Mouse (Mus musculus): ENCODE results near the gene Rab36. TPM values are rescaled to one million over a fixed set of nuclear protein-coding genes. Genes with fewer than 3 reads are reported as not detected.

Gene Rab36
- polyA plus RNA-seq (2014; fragmentation: Illumina TruSeq; extraction: RNeasy Lipid Tissue Mini Kit (QIAGEN cat#74804); ENCODE audit: low read depth, low replicate concordance) = 4.6 TPM

GRCm38 (mm10) chr10:75036883-75037379, at the start of gene Rab36:
TSS of gene Rab36 (plus strand) at chr10:75037058.

GRCm38 (mm10) chr10:75032395-75032794, 4.5 kb upstream of the Rab36 start, which contains the start of gene Rsph14:
TSS of gene Rsph14 (minus strand) at chr10:75032586.

GRCm38 (mm10) chr10:75060217-75060842, 23.5 kb downstream of the Rab36 start, which contains the start of gene Bcr:
TSS of gene Bcr (plus strand) at chr10:75060592.

Other genes with a start within 250 kb of the Rab36 start
- 0.63 TPM for gene Gnaz, start 69.9 kb upstream of the Rab36 start, polyA plus RNA-seq (2014; fragmentation: Illumina TruSeq; extraction: RNeasy Lipid Tissue Mini Kit (QIAGEN cat#74804); ENCODE audit: low read depth, low replicate concordance)
- 8.4 TPM for gene Rsph14, start 4.5 kb upstream of the Rab36 start, polyA plus RNA-seq (2014; fragmentation: Illumina TruSeq; extraction: RNeasy Lipid Tissue Mini Kit (QIAGEN cat#74804); ENCODE audit: low read depth, low replicate concordance)
- 13.4 TPM for gene Bcr, start 23.5 kb downstream of the Rab36 start, polyA plus RNA-seq (2014; fragmentation: Illumina TruSeq; extraction: RNeasy Lipid Tissue Mini Kit (QIAGEN cat#74804); ENCODE audit: low read depth, low replicate concordance)
- gene Specc1l, start 175.0 kb downstream of the Rab36 start, polyA plus RNA-seq (2014; fragmentation: Illumina TruSeq; extraction: RNeasy Lipid Tissue Mini Kit (QIAGEN cat#74804); ENCODE audit: low read depth, low replicate concordance) = 15.3 TPM

Data from testis, adult 10 weeks (tissue).